ENCODE assay signal across 16 mouse cellular contexts in the genomic region with DNA sequence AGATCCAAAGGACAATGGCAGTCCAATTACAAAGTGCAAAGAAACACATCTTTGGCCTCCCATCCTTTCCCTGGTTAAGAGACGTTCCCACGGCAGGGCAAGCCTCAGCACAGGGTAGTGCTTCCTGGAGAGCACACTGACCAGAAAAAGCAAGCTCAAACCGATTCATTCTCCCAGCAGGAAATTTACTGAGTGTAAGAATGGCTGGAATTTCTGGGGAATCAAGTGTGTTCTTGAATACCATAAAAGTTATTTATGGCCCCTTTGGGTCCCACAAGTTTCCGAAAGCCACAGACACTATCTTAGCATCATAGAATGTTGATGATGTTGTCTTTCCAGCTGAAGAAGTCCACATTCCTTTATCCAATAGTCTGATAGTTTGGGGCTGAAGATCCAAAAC.
DNase-seq lines count a peak whose midpoint lies in the region; ATAC-seq and TF ChIP-seq lines count a peak whose summit lies in the region.
"Had no signal": no experiment of that assay in that cellular context is flagged by ENCODE, and none has a peak within 500 bp of the region (broad histone marks: within the 10 kb centered on the region; RNA-seq: fewer than 3 reads in every experiment).

No protein-coding gene starts in this region.

- no peak for TF ChIP-seq EP300 in lung, postnatal 0 days (IDR thresholded peaks at IDR 0.05)

- no peak overlapping the region for H3K27ac ChIP-seq in lung, embryonic 14.5 days (ENCODE audit: low read depth)
- H3K27ac ChIP-seq in lung, postnatal 0 days (ENCODE audit: low read length), result no peak overlapping the region
- no peak overlapping the region for H3K27ac ChIP-seq in forebrain, postnatal 0 days (ENCODE audit: low read depth, low read length)
- H3K27ac ChIP-seq: midbrain, embryonic 12.5 days had no signal

- no peaks in the 10 kb centered on the region for H3K9me3 ChIP-seq in lung, embryonic 14.5 days (ENCODE audit: low read depth, low read length)
- H3K9me3 ChIP-seq in lung, postnatal 0 days (ENCODE audit: low read length), result no peaks in the 10 kb centered on the region
- no peaks in the 10 kb centered on the region for H3K9me3 ChIP-seq in forebrain, postnatal 0 days (ENCODE audit: low read length)
- H3K9me3 ChIP-seq: G1E; midbrain, embryonic 12.5 days had no signal

- 25% methylated on average over 4 of the region's 4 CpGs for WGBS in lung, embryonic 14.5 days
- 29% methylated on average over 4 of the region's 4 CpGs for WGBS in lung, postnatal 0 days
- WGBS in forebrain, postnatal 0 days, result 52% methylated on average over 4 of the region's 4 CpGs

- H3K27me3 ChIP-seq in lung, embryonic 14.5 days (ENCODE audit: insufficient read depth, low read length), result no peaks in the 10 kb centered on the region
- H3K27me3 ChIP-seq in lung, postnatal 0 days (replicated peaks; ENCODE audit: insufficient read depth, low read length), result no peaks in the 10 kb centered on the region
- H3K27me3 ChIP-seq in forebrain, postnatal 0 days (ENCODE audit: insufficient read depth, low read length), result no peaks in the 10 kb centered on the region
- H3K27me3 ChIP-seq: midbrain, embryonic 12.5 days had no signal

- no peaks in the 10 kb centered on the region for H3K36me3 ChIP-seq in lung, embryonic 14.5 days (ENCODE audit: insufficient read depth)
- no peaks in the 10 kb centered on the region for H3K36me3 ChIP-seq in lung, postnatal 0 days (ENCODE audit: insufficient read depth, low read length)
- H3K36me3 ChIP-seq in forebrain, postnatal 0 days (ENCODE audit: insufficient read depth), result no peaks in the 10 kb centered on the region
- H3K36me3 ChIP-seq: G1E; midbrain, embryonic 12.5 days had no signal

- H3K9ac ChIP-seq in lung, embryonic 14.5 days, result no peak overlapping the region
- no peak overlapping the region for H3K9ac ChIP-seq in lung, postnatal 0 days (replicated peaks; ENCODE audit: low read depth)
- no peak overlapping the region for H3K9ac ChIP-seq in forebrain, postnatal 0 days
- H3K9ac ChIP-seq: midbrain, embryonic 12.5 days had no signal

- no peak overlapping the region for H3K4me3 ChIP-seq in lung, embryonic 14.5 days (ENCODE audit: low read depth, low read length)
- no peak overlapping the region for H3K4me3 ChIP-seq in lung, postnatal 0 days (ENCODE audit: low read depth, low read length)
- H3K4me3 ChIP-seq in forebrain, postnatal 0 days (ENCODE audit: low read depth, low read length), result no peak overlapping the region
- H3K4me3 ChIP-seq: midbrain, embryonic 12.5 days had no signal

- TF ChIP-seq CTCF in lung, embryonic 14.5 days (IDR thresholded peaks at IDR 0.05; ENCODE audit: low read depth), result no peak
- TF ChIP-seq CTCF in lung, postnatal 0 days (IDR thresholded peaks at IDR 0.05), result no peak
- no peak for TF ChIP-seq CTCF in forebrain, postnatal 0 days (IDR thresholded peaks at IDR 0.05; ENCODE audit: low read depth)

- ATAC-seq in lung, embryonic 14.5 days (ENCODE audit: insufficient read depth), result peak; percentile 63; the same call in 1 of the 2 replicates
- no peak for ATAC-seq in lung, postnatal 0 days
- no peak for ATAC-seq in forebrain, postnatal 0 days
- ATAC-seq: inflammation-experienced regulatory T-cells, adult 6 months had no signal

- DNase-seq in lung, embryonic 14.5 days, result peak; percentile 53
- no peak for DNase-seq in lung, postnatal 0 days (ENCODE audit: low spot score)
- DNase-seq in R1 (ENCODE audit: low read depth, low spot score), result peak; percentile 13
- DNase-seq in kidney, adult 18-20 months, result peak; percentile 5
- DNase-seq in kidney, postnatal 36 days, result peak; percentile 25 to 49
- no peak for DNase-seq in left cerebral cortex, adult 11 months (ENCODE audit: low spot score)
- no peak for DNase-seq in urinary bladder, postnatal 36 days (ENCODE audit: low spot score in 2 of 2)
- no peak for DNase-seq in forebrain, postnatal 0 days
- DNase-seq: cerebellum, adult 18-20 months; heart, postnatal 4 days; left cerebral cortex, postnatal 4 days; thymus, postnatal 14 days had no signal

- H3K4me2 ChIP-seq in lung, embryonic 14.5 days, result no peak overlapping the region
- no peak overlapping the region for H3K4me2 ChIP-seq in lung, postnatal 0 days (replicated peaks; ENCODE audit: low read depth, low read length)
- no peak overlapping the region for H3K4me2 ChIP-seq in forebrain, postnatal 0 days (ENCODE audit: low read depth)
- H3K4me2 ChIP-seq: heart, embryonic 11.5 days; midbrain, embryonic 12.5 days had no signal

- no peaks in the 10 kb centered on the region for H3K4me1 ChIP-seq in lung, embryonic 14.5 days (ENCODE audit: insufficient read depth)
- H3K4me1 ChIP-seq in lung, postnatal 0 days (ENCODE audit: insufficient read depth, low read depth, low read length), result no peaks in the 10 kb centered on the region
- H3K4me1 ChIP-seq in forebrain, postnatal 0 days (ENCODE audit: insufficient read depth), result no peaks in the 10 kb centered on the region
- H3K4me1 ChIP-seq: midbrain, embryonic 12.5 days had no signal

Comparison
In these comparisons a context has a peak if more than half of its experiments do, and no peak if none do; other contexts are left out.
1. DNase-seq: peak in lung, embryonic 14.5 days (single experiment), R1 (single experiment), kidney, adult 18-20 months (single experiment) and kidney, postnatal 36 days (2 of 2); none in lung, postnatal 0 days (single experiment), left cerebral cortex, adult 11 months (single experiment), urinary bladder, postnatal 36 days (0 of 2) and forebrain, postnatal 0 days (single experiment).